Mouse (Mus musculus) thymus, adult 2 months (tissue): Measurements from ENCODE around the gene Ctnnbl1. TPM values are rescaled to one million over a fixed set of nuclear protein-coding genes. Genes with fewer than 3 reads are reported as not detected.

Experiments
- DNase-seq: peaks from one replicate; pipeline ENCODE4 v3.0.0; 2021
- H3K27ac ChIP-seq: fragments of 200-500 bp; 2 replicates; pipeline ENCODE4 v1.5.1; 2012; ENCODE audit warnings: low read length, control low read depth; ENCODE audit not compliant: control insufficient read depth, insufficient read depth
- H3K27me3 ChIP-seq: fragments of 200-500 bp; 2 replicates; pipeline ENCODE4 v1.6.1; 2012; ENCODE audit warnings: mild to moderate bottlenecking, low read length, moderate library complexity, mixed read lengths; ENCODE audit not compliant: control insufficient read depth, insufficient read depth
- H3K36me3 ChIP-seq: fragments of 200-500 bp; 2 replicates; pipeline ENCODE4 v1.6.1; 2012; ENCODE audit warnings: mild to moderate bottlenecking, low read length, moderate library complexity; ENCODE audit not compliant: control insufficient read depth, insufficient read depth
- H3K4me1 ChIP-seq: fragments of 200-500 bp; replicated peaks from 2 replicates; pipeline ENCODE4 v1.6.1; 2012; ENCODE audit warnings: low read length; ENCODE audit not compliant: control insufficient read depth, insufficient read depth
- H3K4me3 ChIP-seq: fragments of 200-500 bp; 2 replicates; pipeline ENCODE4 v1.5.1; 2012; ENCODE audit warnings: mild to moderate bottlenecking, low read length, control low read depth, moderate library complexity; ENCODE audit not compliant: control insufficient read depth, insufficient read depth
- CTCF ChIP-seq: fragments of 200-500 bp; IDR thresholded peaks from 2 replicates; pipeline ENCODE4 v1.5.1; 2012; ENCODE audit warnings: mild to moderate bottlenecking, control low read depth, low read length, moderate library complexity, borderline replicate concordance; ENCODE audit not compliant: control insufficient read depth, poor library complexity, insufficient read depth; ENCODE audit errors: extremely low read depth
- POLR2A ChIP-seq: fragments of 200-500 bp; IDR thresholded peaks from 2 replicates; pipeline ENCODE4 v1.6.1; 2012; ENCODE audit warnings: mild to moderate bottlenecking, low read length, control low read depth, moderate library complexity; ENCODE audit not compliant: control insufficient read depth, poor library complexity, insufficient read depth; ENCODE audit errors: extremely low read depth
- WGBS: fragments of 180-500 bp; shearing (Covaris S2); methylation state at CpG from one replicate; pipeline ENCODE4 v1.1.7; 2018; 5-methylcytosine and 5-hydroxymethylcytosine counted together
- polyA plus RNA-seq: library from polyadenylated mRNA; depleted of rRNA; stranded (reverse); fragments of >200 nt; gene quantifications from 2 replicates; pipeline ENCODE4 v1.2.3, GENCODE M21; 2012

Ctnnbl1 gene
- polyA plus RNA-seq, 1 experiment = 68.5 TPM

DNA sequence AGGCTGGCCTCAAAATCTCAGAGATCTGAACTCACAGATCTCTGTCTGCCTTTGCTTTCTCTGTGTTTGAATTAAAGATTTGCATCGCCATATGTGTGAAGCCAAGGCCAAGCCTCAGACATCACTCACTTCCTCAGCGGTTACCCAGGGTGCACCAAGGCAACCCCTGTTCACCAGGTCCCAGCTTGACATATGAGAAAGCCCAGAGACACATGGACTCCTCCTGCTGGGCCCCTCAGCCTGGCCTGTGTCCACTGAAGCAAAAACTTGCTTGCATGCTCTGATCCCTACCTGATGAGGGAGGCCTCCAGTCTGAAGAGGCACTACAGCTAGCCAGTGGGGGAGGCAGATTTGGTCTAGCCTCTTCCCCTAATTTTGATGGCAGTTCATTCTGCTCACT is 63.1 kb downstream of the Ctnnbl1 start:
- Histone ChIP-seq H3K36me3 (0 out of 2 replicates have a peak, but pooled peaks cover 4% of the 10 kb centered on the region), H3K27ac (no peak overlapping the region), H3K27me3 (no peaks in the 10 kb centered on the region), H3K4me1 (peaks cover 6% of the 10 kb centered on the region), H3K4me3 (no peak overlapping the region)
- no peak for DNase-seq
- TF ChIP-seq POLR2A (no peak), CTCF (no peak)
- 98% methylated on average over 2 of the region's 2 CpGs for WGBS

GRCm38 (mm10) chr2:157800746-157801501 is 63.7 kb downstream of the Ctnnbl1 start:
- H3K36me3 ChIP-seq = 0 out of 2 replicates have a peak, but pooled peaks cover 4% of the 10 kb centered on the region

DNA sequence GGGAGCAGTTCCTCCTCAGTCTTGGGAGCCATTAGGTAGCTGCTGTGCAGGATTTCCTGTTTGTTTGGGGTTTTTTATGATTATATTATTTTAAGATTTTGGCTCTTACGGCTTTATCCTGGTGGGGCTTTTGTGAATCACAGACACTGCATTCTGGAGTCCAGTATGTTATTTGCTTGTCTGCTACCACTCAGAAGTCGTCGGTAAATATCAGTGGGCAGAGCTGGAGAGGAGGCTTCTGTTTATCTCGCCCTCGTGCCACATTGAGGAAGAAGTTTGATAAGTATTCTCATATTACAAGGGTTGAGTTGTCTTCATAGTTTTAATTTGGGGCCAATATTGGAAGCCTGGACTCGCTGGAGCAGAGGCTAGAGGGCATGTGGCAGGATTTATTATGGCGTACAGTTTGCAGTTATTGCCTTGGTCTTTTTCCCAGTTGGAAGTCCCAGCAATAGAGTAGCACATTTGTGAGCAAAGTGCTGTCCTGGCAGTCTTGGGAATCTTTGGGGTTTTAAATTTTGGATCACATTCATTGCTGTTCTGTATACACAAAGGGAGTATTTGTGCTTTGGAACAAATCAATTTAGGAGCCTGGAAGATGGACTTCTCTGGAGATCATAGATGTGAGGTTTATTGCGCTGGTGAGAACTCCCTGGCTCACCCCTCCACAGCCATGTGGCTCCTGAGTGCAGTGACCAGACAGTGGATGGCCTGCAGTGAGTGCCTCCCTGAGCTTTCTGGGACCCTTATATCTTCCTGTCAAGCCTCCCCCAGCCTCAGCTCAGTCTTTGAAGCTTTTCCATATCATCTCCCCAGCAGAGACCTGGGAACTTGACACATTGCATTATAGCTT is 64.5 kb downstream of the Ctnnbl1 start:
- peaks cover 19% of the 10 kb centered on the region for H3K4me1 ChIP-seq
- TF ChIP-seq CTCF (no peak), POLR2A (no peak)
- WGBS = 93% methylated on average over 8 of the region's 8 CpGs
- no peak for DNase-seq
- no peaks in the 10 kb centered on the region for H3K27me3 ChIP-seq
- H3K36me3 ChIP-seq = 0 out of 2 replicates have a peak, but pooled peaks cover 4% of the 10 kb centered on the region
- no peak overlapping the region for H3K4me3 ChIP-seq
- H3K27ac ChIP-seq = no peak overlapping the region

More at GRCm38 (mm10) chr2:157800746-157801501, 63.7 kb downstream of the Ctnnbl1 start:
- WGBS = 99% methylated on average over 11 of the region's 11 CpGs
- DNase-seq = no peak
- no peak overlapping the region for H3K4me3 ChIP-seq
- peaks cover 12% of the 10 kb centered on the region for H3K4me1 ChIP-seq
- H3K27me3 ChIP-seq = no peaks in the 10 kb centered on the region
- no peak overlapping the region for H3K27ac ChIP-seq
- TF ChIP-seq POLR2A (no peak), CTCF (no peak)

GRCm38 (mm10) chr2:157802666-157803065 is 65.5 kb downstream of the Ctnnbl1 start:
- no peak for TF ChIP-seq POLR2A
- no peak for TF ChIP-seq CTCF
- H3K27me3 ChIP-seq = no peaks in the 10 kb centered on the region
- H3K36me3 ChIP-seq = 0 out of 2 replicates have a peak, but pooled peaks cover 4% of the 10 kb centered on the region
- no peak overlapping the region for H3K4me3 ChIP-seq
- H3K27ac ChIP-seq = no peak overlapping the region
- no peak for DNase-seq
- WGBS = over 99% methylated on average over 5 of the region's 5 CpGs
- H3K4me1 ChIP-seq = peaks cover 27% of the 10 kb centered on the region

GRCm38 (mm10) chr2:157804388-157804787 is 67.2 kb downstream of the Ctnnbl1 start:
- no peaks in the 10 kb centered on the region for H3K27me3 ChIP-seq
- 98% methylated on average over 3 of the region's 3 CpGs for WGBS
- peaks cover 41% of the 10 kb centered on the region for H3K4me1 ChIP-seq
- H3K36me3 ChIP-seq = 0 out of 2 replicates have a peak, but pooled peaks cover 4% of the 10 kb centered on the region
- H3K4me3 ChIP-seq = no peak overlapping the region
- TF ChIP-seq POLR2A (no peak), CTCF (no peak)
- no peak for DNase-seq
- no peak overlapping the region for H3K27ac ChIP-seq

- peaks cover 41% of the 10 kb centered on the region for H3K4me1 ChIP-seq
- 93% methylated on average over 3 of the region's 3 CpGs for WGBS
- DNase-seq = no peak
These were observed 67.9 kb downstream of the Ctnnbl1 start for GRCm38 (mm10) chr2:157805091-157805490.

More at GRCm38 (mm10) chr2:157805091-157805490, 67.9 kb downstream of the Ctnnbl1 start:
- Histone ChIP-seq H3K27ac (no peak overlapping the region), H3K36me3 (0 out of 2 replicates have a peak, but pooled peaks cover 4% of the 10 kb centered on the region), H3K27me3 (no peaks in the 10 kb centered on the region), H3K4me3 (no peak overlapping the region)
- TF ChIP-seq CTCF (no peak), POLR2A (no peak)
